Mouse (Mus musculus): Measurements from ENCODE around the gene Poglut1. TPM values are rescaled to one million over a fixed set of nuclear protein-coding genes. Genes with fewer than 3 reads are reported as not detected.

Gene Poglut1
- polyA plus RNA-seq, 1 experiment from 2014 or later, result 33.5 TPM

GRCm38 (mm10) chr16:38562131-38562967 lies 12.3 kb upstream of the Poglut1 start:
- peak overlapping the region; percentile 81 for H3K27ac ChIP-seq (ENCODE audit: low read depth, low read length)
- peak overlapping the region; percentile 72 for H3K4me2 ChIP-seq
- peak overlapping the region; percentile 97 for H3K4me3 ChIP-seq (ENCODE audit: low read depth, low read length)

DNA sequence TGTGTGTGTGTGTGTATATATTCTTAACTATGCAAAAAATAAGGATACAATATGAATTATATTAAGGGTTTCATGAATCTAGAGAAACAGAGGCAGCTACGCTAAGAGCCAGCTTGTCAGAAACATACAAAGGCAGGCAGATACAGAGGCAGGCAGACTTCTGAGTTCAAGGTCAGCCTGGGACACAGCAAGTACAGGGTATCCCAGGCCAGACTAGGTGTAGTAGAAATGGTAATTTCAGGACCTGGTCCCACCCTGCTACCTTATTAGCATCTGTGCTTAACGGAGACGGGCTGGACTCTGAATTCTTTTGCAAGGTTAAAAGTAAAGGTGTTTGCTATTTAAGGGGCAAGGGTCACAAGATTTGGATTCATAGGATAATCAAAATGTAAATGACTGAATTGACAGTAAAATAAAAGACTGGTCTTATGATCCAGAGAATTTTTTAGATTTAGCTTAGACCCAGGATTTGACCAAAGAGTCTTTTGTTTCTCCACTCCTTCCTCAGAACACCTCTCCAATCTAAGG lies 8.2 kb upstream of the Poglut1 start, which contains the start of gene Tmem39a:
Gene Tmem39a, plus strand, starts transcription at position 478 of the 528 bp plus-strand sequence.
- Histone ChIP-seq H3K4me3 (ENCODE audit: low read depth, low read length) (no peak within 1 kb of the TSS), H3K4me1 (ENCODE audit: control insufficient read depth, insufficient read depth, low read length) (no peaks in the 10 kb centered on the region; the same call in 1 of the 2 replicates), H3K36me3 (ENCODE audit: control insufficient read depth, insufficient read depth, low read length) (no peaks in the 10 kb centered on the region), H3K27ac (ENCODE audit: low read depth, low read length) (no peak within 1 kb of the TSS), H3K9ac (ENCODE audit: low read depth, low read length) (no peak within 1 kb of the TSS), H3K27me3 (ENCODE audit: control insufficient read depth, insufficient read depth, low read length) (peaks cover 4% of the 10 kb centered on the region; the same call in 1 of the 2 replicates), H3K9me3 (replicated peaks; ENCODE audit: control insufficient read depth, low read length) (no peaks in the 10 kb centered on the region), H3K4me2 (no peak within 1 kb of the TSS)
- no peak for ATAC-seq (replicated peaks; ENCODE audit: insufficient number of reproducible peaks, low FRiP score, low TSS enrichment)
- WGBS (ENCODE audit: insufficient replicate concordance), result 80% methylated on average over 3 of the region's 3 CpGs

More at GRCm38 (mm10) chr16:38562131-38562967, 12.3 kb upstream of the Poglut1 start:
- peak; percentile 94 for ATAC-seq (replicated peaks; ENCODE audit: insufficient number of reproducible peaks, low FRiP score, low TSS enrichment)
- Histone ChIP-seq H3K9me3 (replicated peaks; ENCODE audit: control insufficient read depth, low read length) (no peaks in the 10 kb centered on the region), H3K27me3 (ENCODE audit: control insufficient read depth, insufficient read depth, low read length) (no peaks in the 10 kb centered on the region), H3K36me3 (ENCODE audit: control insufficient read depth, insufficient read depth, low read length) (peaks cover 2% of the 10 kb centered on the region; the same call in 1 of the 2 replicates), H3K9ac (ENCODE audit: low read depth, low read length) (peak overlapping the region; percentile 91), H3K4me1 (ENCODE audit: control insufficient read depth, insufficient read depth, low read length) (no peaks in the 10 kb centered on the region; the same call in 1 of the 2 replicates)
- WGBS (ENCODE audit: insufficient replicate concordance), result 6% methylated on average over 37 of the region's 37 CpGs

GRCm38 (mm10) chr16:38555988-38556387 lies 5.9 kb upstream of the Poglut1 start:
- Histone ChIP-seq H3K4me2 (no peak overlapping the region), H3K36me3 (ENCODE audit: control insufficient read depth, insufficient read depth, low read length) (no peaks in the 10 kb centered on the region), H3K4me1 (ENCODE audit: control insufficient read depth, insufficient read depth, low read length) (no peaks in the 10 kb centered on the region), H3K9ac (ENCODE audit: low read depth, low read length) (no peak overlapping the region), H3K27ac (ENCODE audit: low read depth, low read length) (no peak overlapping the region), H3K27me3 (ENCODE audit: control insufficient read depth, insufficient read depth, low read length) (peaks cover 6% of the 10 kb centered on the region; the same call in 1 of the 2 replicates), H3K9me3 (replicated peaks; ENCODE audit: control insufficient read depth, low read length) (no peaks in the 10 kb centered on the region), H3K4me3 (ENCODE audit: low read depth, low read length) (no peak overlapping the region)
- ATAC-seq (replicated peaks; ENCODE audit: insufficient number of reproducible peaks, low FRiP score, low TSS enrichment), result no peak
- WGBS (ENCODE audit: insufficient replicate concordance), result 80% methylated on average over 3 of the region's 3 CpGs

DNA sequence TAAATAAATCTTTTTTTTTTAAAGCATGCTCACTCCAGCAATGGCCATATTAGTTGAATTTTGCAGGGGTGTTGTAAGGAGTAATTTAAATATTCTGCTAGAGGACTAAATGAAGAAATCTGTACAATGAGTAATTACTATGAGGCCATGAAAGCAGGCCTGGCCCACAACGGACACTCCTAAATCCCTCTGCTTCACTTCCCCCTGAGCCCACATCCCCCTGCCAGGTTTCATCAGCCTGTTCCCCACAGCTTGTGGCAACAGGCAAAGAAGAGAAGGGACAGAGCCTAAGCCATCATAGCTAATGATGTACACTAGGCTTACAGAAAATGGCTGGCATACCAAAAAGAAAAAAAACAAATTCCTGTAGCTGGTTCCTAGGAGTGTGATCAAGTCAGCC lies 2.1 kb downstream of the Poglut1 start:
- no peak for ATAC-seq (replicated peaks; ENCODE audit: insufficient number of reproducible peaks, low FRiP score, low TSS enrichment)
- 92% methylated on average over 1 of the region's 1 CpGs for WGBS (ENCODE audit: insufficient replicate concordance)
- H3K4me1 ChIP-seq (ENCODE audit: control insufficient read depth, insufficient read depth, low read length), result peaks cover 7% of the 10 kb centered on the region; the same call in 1 of the 2 replicates

GRCm38 (mm10) chr16:38538716-38539380 lies 11.2 kb downstream of the Poglut1 start:
- Histone ChIP-seq H3K27me3 (ENCODE audit: control insufficient read depth, insufficient read depth, low read length) (no peaks in the 10 kb centered on the region), H3K9ac (ENCODE audit: low read depth, low read length) (no peak overlapping the region), H3K4me3 (ENCODE audit: low read depth, low read length) (no peak overlapping the region), H3K4me1 (ENCODE audit: control insufficient read depth, insufficient read depth, low read length) (no peaks in the 10 kb centered on the region), H3K27ac (ENCODE audit: low read depth, low read length) (no peak overlapping the region), H3K36me3 (ENCODE audit: control insufficient read depth, insufficient read depth, low read length) (peaks cover 18% of the 10 kb centered on the region), H3K9me3 (replicated peaks; ENCODE audit: control insufficient read depth, low read length) (no peaks in the 10 kb centered on the region), H3K4me2 (no peak overlapping the region)
- WGBS (ENCODE audit: insufficient replicate concordance), result 79% methylated on average over 13 of the region's 13 CpGs
- ATAC-seq (replicated peaks; ENCODE audit: insufficient number of reproducible peaks, low FRiP score, low TSS enrichment), result no peak

More for the DNA sequence above, 2.1 kb downstream of the Poglut1 start:
- Histone ChIP-seq H3K4me3 (ENCODE audit: low read depth, low read length) (no peak overlapping the region), H3K4me2 (no peak overlapping the region), H3K36me3 (ENCODE audit: control insufficient read depth, insufficient read depth, low read length) (peaks cover 4% of the 10 kb centered on the region; the same call in 1 of the 2 replicates), H3K9me3 (replicated peaks; ENCODE audit: control insufficient read depth, low read length) (no peaks in the 10 kb centered on the region), H3K27ac (ENCODE audit: low read depth, low read length) (no peak overlapping the region), H3K27me3 (ENCODE audit: control insufficient read depth, insufficient read depth, low read length) (no peaks in the 10 kb centered on the region), H3K9ac (ENCODE audit: low read depth, low read length) (no peak overlapping the region)

DNA sequence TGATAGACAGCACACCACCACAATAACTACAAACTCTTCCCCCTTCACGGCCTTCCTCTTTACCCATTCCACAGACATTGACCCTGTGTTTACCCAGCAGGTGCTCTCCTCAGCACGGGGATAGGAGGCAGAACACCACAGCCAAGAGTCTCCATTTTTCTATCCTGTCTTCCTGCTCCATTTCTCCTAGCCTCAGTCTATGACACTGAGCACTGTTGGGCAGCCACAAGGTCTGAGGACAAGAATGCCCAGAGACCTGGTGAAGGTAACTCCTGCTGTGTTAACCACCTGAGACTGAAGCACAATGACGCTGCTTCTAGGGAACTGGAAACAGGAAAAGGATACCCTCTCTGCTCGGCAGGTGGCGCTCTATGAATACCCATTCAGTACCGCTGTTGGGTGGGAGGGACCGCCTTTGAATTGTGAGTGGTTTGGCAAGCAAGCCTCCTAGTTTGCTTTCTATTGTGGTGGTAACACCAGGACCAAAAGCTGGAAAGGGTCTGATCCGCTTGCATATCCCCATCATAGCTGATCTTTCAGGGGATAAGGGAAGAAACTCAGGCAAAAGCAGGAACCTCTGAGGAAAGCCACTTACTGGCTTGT lies 13.4 kb downstream of the Poglut1 start:
- no peak overlapping the region for H3K4me2 ChIP-seq
- H3K36me3 ChIP-seq (ENCODE audit: control insufficient read depth, insufficient read depth, low read length), result peaks cover 13% of the 10 kb centered on the region; the same call in 1 of the 2 replicates
- no peaks in the 10 kb centered on the region for H3K4me1 ChIP-seq (ENCODE audit: control insufficient read depth, insufficient read depth, low read length)
- no peaks in the 10 kb centered on the region for H3K9me3 ChIP-seq (replicated peaks; ENCODE audit: control insufficient read depth, low read length)
- H3K9ac ChIP-seq (ENCODE audit: low read depth, low read length), result no peak overlapping the region
- no peak for ATAC-seq (replicated peaks; ENCODE audit: insufficient number of reproducible peaks, low FRiP score, low TSS enrichment)
- no peak overlapping the region for H3K27ac ChIP-seq (ENCODE audit: low read depth, low read length)
- no peaks in the 10 kb centered on the region for H3K27me3 ChIP-seq (ENCODE audit: control insufficient read depth, insufficient read depth, low read length)
- H3K4me3 ChIP-seq (ENCODE audit: low read depth, low read length), result no peak overlapping the region
- 40% methylated on average over 8 of the region's 8 CpGs for WGBS (ENCODE audit: insufficient replicate concordance)

DNA sequence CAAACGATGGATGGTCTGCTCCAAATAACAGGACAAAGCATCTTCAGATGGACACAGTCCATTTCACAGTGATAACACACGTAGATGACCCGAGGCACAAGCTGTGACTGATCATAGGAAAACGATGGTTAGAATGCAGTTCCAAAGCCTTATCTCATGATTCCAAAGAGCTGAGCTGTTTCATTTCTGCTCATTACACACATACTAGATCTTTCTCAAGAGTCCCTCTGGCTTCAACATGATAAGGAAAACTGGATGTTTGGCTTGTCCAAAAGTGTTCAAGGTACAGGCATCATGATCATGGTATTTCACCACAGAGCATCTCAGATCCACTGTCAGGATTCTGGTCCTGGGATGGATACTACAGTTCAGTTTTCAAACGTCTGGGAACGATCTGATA lies 23.8 kb downstream of the Poglut1 start:
- no peak overlapping the region for H3K4me2 ChIP-seq
- no peak for ATAC-seq (replicated peaks; ENCODE audit: insufficient number of reproducible peaks, low FRiP score, low TSS enrichment)

More for the DNA sequence above, 23.8 kb downstream of the Poglut1 start:
- Histone ChIP-seq H3K4me1 (ENCODE audit: control insufficient read depth, insufficient read depth, low read length) (peaks cover 9% of the 10 kb centered on the region; the same call in 1 of the 2 replicates), H3K36me3 (ENCODE audit: control insufficient read depth, insufficient read depth, low read length) (peaks cover 22% of the 10 kb centered on the region), H3K4me3 (ENCODE audit: low read depth, low read length) (no peak overlapping the region), H3K27ac (ENCODE audit: low read depth, low read length) (no peak overlapping the region), H3K9ac (ENCODE audit: low read depth, low read length) (no peak overlapping the region), H3K27me3 (ENCODE audit: control insufficient read depth, insufficient read depth, low read length) (no peaks in the 10 kb centered on the region), H3K9me3 (replicated peaks; ENCODE audit: control insufficient read depth, low read length) (no peaks in the 10 kb centered on the region)
- 76% methylated on average over 6 of the region's 6 CpGs for WGBS (ENCODE audit: insufficient replicate concordance)

All from heart, embryonic 11.5 days (tissue).